Mouse (Mus musculus): ENCODE data around the gene Gm49396.

The Gm49396 gene

DNA sequence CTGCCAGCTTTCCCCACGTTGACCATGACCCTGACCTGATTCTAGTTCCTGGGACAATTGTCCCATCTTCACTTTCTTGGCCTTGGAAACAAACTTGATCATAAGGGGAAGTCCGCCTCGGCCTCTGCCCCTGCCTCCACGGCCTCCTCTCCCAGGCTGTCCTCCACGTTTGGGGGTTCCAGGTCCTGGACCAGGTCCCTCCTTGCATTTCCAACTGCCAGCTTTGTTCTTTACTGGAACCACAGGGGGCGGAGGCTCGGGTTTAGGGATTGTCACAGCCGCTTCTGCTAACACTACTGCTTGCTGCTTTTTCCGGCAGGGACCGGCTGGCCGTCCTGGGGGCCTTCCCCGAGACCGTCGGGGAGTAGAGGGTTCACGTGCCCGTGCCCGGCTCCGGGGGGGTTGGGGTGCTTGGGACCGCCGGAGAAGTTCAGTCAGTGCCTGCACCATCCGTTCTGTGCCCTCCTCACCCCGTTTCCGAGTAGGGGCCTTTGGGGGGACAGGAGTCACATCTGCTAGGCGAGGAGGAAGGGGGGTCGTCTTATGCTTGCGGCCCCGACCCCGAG lies 23.4 kb downstream of the Gm49396 start:
- DNase-seq (ENCODE audit: low spot score) = no peak

DNA sequence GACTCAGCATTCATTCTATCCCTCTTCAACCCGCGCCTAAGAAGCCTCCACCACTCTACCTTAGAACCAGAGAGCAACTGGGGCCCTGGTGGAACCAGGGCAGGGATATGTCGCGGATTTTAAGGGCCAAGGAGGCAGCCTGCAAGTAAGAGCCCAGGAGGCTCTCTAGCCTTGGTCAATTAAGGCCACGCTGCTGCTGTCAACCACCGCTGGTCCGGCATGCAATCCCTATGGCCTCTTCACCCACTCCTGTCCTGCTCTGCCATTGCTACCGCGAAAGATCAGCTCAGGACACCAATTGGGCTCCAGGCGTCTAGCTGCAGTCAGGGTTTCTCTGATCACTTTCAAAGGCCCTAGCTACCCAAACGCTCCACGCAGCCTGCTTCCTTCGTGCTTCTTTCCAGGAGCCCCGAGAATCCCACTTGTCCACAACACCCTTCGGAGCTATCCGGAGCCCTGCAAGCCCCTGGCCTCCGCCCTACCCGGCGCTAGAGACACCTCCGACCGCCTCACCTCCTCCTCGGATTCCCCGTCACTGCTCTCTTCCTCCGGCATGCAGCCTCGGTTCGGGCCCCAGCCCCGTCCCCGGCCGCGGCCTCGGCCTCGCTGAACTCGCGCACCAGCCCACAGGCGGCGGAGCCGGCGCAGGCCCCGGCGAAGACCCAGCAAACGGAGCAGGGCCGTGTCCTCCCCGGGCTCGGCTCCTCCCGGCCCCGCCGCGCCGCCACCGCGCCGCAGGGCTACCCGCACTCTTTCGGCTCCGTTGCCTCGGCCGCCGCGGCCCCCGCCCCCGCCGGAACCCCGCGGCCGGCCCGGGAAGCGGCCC lies 24.9 kb downstream of the Gm49396 start:
- no peak for DNase-seq (ENCODE audit: low spot score)

DNA sequence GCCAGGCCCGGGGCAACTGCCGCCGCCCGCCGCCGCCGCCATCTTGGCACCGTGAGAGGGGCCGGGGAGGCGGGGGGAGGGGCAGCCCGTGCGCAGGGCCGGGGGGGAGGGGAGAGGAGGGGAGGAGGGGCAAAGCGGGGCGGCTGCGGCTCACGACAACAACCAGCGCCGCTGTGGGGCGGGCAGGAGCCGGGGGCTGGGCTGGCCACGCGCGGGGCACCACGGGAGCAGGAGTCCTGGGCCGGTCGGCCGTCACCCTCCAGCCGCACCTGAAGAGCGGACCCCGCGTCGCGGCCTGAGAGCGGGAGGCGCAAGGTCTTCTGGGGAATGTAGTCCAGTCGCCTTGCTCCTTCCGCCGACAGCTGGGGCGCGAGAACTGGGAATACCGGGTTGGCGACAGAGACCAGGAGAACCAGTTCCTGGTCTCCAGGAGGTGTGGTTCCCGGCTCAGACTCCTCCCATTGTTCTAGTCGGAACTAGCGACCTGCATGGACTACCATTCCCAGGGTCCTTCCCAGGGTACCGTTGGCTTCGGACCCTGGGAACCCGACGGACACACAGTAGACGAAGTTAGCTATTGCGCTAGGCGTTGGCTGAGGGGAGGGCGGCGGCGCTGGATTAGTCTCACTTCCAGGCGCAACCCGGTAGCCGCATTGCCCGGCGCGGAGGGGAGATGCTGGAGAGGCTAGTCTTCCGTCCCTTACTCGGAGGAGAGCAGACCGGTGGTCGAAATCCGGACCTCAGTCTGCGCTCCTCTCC lies 25.7 kb downstream of the Gm49396 start, which contains the start of gene Kmt2b:
Kmt2b (minus strand) TSS at position 51 of the 759 bp plus-strand sequence.
- peak; percentile 86 for DNase-seq (ENCODE audit: low spot score)

DNA sequence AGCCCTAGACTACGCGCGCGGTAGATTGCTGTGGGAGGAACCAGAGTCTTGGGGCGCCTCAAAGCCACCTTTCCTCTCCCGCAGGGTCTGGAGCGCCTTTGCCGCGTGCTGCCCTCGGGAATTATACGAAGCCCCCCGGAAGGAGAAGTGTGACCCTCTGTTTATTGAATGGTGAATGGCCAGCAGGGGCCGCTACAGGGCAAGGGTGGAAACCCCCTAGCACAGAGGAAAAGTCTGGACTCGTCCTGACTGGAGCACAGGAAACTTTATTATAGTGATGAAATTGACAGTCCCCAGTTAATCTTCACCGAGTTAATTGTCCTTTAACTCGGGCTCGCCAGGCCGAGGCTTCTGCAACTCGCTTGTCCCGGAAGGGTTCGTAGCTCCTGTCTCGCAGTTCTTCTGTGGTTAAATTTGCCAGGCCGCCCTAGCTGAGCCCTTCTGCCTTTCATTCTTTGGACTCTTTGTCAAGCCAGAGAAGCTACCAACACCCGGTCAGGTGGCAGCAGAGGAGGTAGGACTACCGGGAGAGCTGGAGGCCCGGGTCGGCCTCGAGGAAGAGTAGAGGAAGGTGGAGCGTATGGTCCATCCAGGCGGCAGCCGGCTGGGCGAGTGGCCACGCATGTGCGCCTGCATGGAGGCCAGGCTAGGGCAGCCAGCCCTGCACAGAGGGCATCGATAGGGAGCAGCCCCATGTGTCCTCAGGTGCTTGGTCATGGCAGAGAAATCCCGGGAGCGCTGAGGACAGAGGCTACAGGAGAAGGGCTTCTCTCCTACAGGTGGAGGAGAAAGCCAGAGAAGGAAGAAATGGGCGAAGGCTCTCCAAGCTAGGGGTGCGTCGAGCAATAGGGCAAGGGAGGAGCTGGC lies 26.5 kb downstream of the Gm49396 start:
- peak; percentile 86 for DNase-seq (ENCODE audit: low spot score)

DNA sequence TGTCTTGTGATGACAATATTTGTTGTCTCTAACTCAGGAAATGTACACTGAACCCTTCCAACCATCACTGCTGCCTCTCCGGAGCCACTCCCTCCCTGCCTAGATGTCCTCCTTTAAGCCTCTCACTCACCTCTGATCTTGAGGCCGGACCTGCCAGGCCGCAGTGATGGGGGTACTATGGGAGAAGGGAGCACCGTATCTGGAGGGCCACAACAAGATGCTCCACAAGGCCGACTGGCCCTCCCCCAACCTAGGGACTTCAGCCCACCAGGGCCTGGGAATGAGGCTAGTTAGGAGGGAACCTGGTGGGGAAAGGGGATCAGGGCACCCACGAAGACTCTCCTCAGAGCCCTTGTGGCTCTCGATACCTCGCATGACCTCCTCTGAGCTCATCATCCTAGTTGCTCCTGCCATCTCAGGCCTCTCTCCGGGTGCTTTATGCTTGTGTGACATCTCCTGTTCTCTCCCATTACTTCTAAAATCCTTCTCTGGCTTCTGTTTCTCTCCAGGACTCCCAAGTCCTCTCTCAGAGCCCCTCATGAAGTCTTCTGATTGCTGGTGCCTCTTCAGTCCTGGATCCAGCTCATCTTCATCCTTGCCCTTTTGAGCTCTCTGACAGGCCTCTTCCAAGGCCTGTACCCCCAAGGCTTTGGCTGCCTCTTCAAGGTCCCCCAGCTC lies 27.9 kb downstream of the Gm49396 start:
- DNase-seq (ENCODE audit: low spot score) = no peak

DNA sequence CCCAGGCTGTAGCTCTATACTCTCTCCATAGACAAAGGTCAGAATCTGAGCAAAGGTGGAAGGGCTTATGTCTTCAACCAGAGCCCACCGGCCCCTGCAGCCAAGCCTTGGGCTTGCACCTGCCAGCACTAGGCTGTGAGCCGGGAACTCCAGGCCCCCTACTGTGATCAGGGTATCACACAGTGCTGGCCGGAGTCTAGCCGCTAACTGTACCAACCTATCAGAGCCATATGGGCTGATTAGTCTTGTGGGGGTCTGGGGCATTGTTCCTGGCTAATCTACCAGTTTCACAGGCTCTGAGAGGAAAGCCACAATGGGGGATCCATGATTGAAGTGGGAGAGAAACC lies 28.4 kb downstream of the Gm49396 start:
- no peak for DNase-seq (ENCODE audit: low spot score)

DNA sequence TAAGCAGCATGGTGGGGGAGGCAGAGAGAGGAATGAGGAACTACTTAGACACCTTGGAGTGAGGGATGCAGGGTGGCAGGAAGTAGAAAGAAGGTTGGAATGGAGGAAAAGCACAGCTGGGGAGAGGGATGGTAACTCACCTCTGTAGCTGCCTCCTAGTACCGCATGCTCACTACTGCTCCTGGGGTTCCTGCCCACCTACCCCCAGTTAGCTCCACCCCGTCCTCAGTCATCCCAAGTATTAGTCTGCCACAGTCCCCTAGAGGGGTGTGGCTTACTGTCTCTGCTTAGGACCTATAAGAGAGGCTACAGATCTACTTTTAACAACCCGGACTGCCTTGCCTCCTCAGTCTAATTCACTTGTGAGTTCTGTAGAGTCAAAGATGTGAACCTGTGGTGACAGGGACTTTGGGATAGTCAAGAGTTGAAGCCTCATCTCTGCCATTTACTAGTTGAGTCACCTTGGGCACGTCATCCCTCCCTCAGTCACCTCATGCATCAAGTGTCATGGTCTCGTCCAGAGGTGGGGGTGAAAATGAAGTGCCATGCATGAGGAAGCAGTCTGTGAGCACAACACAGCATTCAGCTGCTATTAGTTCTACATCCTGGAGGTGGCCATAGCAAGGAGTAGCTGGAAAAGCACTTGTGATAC lies 29.8 kb downstream of the Gm49396 start:
- DNase-seq (ENCODE audit: low spot score) = no peak

DNA sequence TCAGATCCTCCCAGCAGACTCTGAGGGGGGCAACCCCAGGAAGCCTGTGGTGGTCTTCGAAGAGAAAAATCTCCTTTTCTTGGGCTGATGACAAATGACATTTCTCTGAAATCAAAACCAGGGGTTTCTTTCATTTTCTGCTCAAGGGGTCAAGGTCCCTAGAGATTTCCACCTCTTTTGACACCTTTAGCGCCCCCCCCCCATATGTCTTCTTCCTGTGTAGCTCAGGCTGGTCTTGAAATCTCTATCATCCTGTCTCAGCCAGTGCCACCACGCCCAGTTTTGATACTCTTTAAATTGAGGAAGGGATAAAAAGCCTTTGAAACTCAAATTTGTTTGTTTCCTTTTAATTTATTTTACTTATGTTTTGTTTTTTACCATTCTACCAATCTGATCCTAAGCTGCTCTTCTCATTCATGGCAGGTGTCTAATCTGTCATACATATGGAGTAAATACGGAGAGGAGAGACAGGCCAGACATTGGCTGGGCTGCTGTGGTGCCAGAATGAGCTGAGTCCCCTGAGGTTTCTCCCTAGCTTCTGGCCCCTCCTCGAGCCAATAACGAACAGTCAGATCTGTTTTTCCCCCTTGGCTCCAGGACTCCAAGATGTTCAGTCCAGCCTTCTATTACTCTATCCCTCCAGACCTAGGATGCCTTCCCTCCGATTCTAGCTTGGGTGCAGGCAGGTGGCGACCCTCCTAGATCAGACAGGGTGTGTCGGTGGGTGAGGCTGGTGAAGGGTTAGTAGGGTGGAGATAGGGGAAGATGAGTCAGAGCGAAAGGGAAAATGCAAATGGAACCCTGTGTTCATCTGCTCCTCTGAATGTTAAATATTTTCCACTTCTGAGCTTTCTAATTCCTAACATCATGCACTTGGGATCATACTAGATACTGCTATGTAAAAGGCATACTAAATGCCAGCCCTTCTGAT lies 30.7 kb downstream of the Gm49396 start:
- no peak for DNase-seq (ENCODE audit: low spot score)

DNA sequence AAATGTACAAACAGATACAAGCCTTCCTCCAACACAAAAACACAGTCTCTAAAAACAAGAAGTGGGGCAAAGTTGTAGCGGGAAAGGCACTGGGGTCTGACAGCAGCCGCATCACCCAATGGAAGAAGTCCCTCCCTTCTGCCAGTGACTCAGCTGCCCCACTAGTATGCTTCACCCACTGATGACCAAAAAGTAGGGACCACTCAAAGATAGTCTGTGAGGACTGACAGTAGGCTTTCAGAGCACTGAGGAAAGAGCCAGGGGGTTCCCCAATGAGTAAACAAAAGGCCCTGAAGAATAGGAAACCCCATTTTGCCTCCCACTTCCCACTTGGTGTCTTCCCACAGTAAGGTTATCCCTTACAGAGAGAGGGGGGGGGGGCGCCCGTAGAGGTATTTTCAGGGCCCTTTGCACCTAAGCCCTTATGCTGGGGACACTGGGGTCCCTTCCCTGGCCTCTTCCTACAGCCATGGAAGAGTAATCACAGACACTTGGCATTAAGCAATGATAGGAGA lies 31.4 kb downstream of the Gm49396 start:
- no peak for DNase-seq (ENCODE audit: low spot score)

DNA sequence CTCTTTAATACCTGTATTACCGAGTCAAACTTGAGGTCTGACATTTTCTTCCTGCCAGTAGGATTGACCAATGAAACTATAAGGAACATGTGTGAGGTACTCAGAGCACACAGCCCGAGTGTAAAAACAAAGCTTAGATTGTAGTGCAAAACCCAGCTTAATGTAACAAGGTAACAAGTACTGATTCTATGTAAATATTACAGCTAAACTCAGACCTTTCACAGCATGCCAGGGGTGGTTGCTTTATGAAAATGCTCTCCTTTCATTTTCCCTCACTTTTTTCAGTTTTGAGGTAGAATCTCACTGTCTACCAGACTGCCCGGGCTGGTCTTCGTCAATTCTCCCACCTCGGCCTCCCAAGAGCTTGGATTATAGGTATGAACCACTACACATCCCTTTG lies 32.9 kb downstream of the Gm49396 start:
- no peak for DNase-seq (ENCODE audit: low spot score)

DNA sequence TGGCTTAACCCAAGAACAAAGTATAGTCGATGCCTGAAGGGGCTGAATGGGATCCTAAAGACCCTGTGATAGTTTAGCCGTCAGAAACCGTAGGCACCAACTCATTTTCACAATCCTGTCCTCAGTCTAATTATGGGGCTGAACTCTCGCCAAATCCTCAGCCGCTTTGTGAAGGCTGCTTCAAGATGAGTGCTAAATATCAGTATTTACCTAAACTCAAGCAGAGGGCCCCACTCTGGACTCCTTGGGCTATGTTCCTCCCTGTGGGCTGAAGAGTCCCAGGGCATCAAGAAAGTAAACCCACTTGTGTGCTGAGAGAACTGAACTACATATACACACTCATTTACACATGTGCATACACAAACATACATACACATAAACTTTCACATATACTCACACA lies 33.7 kb downstream of the Gm49396 start:
- DNase-seq (ENCODE audit: low spot score) = no peak

DNA sequence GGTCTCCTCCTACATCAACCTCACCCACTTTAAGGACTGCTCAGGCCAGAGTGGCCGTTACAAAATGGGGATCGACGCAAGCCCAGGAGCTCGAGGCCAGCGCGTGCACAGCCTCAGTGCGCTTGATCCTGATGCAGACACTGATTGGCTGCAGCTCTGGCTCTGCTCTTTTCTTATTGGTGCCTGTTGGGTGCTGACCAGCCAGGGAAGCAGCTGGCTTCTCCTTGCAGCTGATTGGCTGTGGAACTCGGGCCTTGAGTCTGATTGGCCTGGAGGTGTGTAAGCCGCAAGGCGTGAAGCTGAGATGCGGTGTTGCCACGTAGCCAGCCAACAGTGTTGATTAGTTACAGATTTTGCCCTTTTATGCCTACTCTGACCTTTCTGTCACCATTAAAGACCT lies 35.6 kb downstream of the Gm49396 start, which contains the start of gene Zbtb32:
Zbtb32 (minus strand) TSS at position 124 of the 400 bp plus-strand sequence.
- DNase-seq (ENCODE audit: low spot score) = no peak

DNA sequence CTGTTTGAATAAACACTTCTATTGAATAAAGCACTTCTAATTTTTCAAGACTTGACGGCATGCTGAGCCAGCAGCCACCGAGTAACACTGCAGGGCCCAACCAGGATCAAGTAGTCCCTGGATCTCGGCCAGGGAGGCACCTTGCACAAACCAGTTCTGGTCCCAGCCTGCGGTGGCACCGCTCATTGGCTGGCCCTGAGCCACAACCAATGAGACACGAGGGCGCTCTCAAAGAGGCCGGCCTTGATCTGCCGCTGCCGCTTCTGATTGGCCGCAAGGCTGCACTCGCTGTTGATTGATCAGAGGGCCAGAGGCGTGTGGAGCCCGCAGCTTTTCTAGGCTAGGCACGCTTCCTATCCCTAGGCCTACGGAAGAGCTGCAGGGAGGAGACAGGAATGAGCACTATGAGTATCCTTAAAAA lies 36.8 kb downstream of the Gm49396 start:
- DNase-seq (ENCODE audit: low spot score) = peak; percentile 81

DNA sequence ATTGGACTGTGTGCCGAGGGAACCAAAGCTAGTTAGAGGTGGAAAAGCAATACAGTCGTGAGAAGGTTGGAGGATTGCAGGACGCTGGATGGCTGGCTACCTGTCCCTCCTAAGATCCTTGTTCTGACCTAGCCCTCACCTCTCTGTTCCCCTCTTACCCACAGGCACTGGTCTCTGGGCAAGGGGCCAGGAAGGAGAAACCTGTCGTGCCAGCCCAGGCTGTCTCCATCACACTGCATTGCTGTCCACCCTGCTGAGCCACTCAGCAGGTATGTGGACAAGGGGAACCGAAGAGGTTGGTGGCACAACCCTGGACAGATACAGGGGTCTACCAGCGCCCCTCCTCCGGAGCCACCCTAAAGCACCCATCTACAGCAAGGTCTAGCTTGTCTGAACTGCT lies 37.5 kb downstream of the Gm49396 start:
- DNase-seq (ENCODE audit: low spot score) = peak; percentile 72

DNA sequence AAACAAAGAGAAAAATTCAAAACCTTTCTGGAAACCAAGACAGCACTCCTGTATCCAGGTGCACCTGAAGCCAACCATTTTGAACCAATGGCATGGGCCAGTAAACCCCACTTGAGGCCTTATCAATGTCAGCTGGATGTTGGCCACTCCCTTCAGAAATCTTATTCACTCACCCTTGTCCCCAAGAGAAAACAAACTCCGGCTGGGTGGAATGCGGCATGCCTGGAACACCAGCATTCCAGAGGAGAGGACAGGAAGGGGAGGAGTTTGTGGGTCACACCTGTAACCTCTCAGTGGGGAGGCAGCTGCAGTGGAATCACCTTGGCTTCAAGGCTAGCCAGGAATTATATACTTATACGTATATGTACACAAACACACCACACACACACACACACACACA lies 39.4 kb downstream of the Gm49396 start:
- peak; percentile 56 for DNase-seq (ENCODE audit: low spot score)

DNA sequence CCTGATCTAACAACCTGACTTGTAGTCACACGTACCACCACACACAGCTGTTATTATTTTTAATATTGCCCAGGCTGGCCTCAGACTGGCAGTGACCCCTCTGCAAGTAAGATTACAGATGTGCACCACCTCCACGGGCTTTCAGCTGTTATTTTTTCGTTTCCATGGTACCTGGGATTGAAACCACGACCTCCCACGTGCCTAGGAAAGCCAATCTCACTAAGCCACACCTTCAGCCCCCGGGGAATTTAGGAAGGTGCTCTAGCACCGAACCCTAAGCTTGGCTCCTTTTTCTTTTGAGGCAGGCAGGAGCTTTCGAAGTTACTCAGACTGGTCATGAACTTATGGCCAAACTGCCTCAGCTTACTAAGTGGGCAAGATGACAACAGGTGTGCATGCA lies 41.3 kb downstream of the Gm49396 start:
- no peak for DNase-seq (ENCODE audit: low spot score)

DNA sequence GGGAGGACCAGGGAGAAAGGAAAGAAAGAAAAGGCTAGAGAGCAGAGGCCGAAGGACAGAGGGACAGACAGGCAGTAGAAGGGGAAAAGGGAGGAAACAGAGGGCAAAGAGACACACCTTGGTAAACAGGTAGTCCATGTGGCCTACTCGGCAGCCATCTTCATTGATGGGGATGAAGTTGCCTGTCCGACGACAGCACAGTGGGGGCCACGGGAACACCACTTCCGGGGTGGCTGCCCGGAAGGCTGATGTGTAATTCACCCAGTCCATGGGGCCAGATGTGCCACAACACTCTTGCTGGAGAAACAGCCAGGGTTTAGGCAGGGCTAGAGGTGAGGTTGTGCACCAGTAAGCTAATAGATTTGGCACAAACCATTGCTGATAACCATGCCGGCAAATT lies 41.8 kb downstream of the Gm49396 start:
- no peak for DNase-seq (ENCODE audit: low spot score)

DNA sequence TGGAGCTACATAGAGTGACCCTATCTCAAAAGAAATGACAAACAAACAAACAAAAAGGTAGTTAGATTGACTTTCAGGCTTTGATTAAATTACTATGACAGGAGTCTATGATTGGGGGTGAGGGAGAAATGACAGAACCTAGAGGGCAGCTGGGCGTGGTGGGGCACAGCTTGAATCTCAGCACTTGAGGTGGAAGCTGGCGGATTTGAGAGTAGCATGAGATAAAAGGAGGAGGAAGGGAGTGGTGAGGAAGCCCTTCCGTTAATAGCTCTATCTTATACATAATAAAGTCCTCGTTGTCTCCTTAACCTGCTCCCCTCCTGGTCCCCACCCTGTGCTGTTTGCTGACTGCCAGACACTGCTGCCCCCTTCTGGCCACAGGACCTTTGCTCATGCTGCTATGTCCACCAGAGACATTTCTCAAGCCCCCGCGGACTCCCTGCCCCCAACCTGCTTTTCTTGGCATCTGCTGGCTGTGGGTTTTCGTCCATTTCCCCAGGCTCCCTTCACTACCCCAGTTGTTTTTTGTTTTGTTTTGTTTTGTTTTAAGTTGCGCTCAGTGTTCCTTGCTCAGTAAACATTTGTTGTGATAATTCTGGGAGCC lies 44.7 kb downstream of the Gm49396 start:
- DNase-seq (ENCODE audit: low spot score) = peak; percentile 60

DNA sequence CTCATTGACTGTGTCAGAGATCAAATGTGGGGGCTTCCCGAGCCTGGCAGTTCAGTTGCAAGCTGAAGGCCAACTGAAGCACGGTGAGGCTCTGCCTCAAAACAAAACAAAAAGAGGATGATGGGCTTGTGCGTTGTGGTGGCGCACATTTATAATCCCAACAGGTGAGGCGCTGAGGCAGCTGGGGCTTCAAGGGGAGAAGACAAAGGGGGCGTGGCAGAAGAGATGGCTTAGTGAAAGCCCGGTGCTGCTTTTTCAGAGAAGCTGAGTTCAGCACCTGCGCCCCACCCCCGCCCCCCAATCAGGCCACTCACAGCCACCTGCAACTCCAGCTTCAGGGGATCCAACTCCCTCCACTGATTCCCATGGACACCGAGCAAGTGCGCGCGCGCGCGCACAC lies 45.3 kb downstream of the Gm49396 start:
- no peak for DNase-seq (ENCODE audit: low spot score)

All from urinary bladder, postnatal 25 days (tissue).